Mouse (Mus musculus): ENCODE measurements around the gene Slc39a8. TPM values are rescaled to one million over a fixed set of nuclear protein-coding genes. Genes with fewer than 3 reads are reported as not detected.

Slc39a8 gene
- polyA plus RNA-seq, 1 experiment from 2014 or later, result 15.0 TPM

DNA sequence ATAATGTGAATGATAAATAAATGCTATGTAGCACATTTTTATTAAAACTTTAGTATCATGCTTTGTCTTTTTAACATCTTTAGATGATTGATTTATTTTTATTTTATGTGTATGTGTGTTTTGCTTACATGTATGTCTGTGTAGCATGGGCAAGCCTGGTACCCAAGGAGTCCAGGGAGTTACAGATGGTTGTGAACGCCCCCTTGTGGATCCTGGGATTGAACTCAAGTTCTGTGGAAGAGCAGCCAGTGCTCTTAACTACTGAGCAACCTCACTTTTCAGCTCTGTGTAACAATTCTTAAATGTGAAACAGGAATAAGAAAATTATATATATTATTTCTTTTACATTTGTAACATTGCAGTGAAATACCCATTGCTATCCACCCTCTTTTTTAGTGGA lies 101.7 kb downstream of the Slc39a8 start:
- H3K36me3 ChIP-seq, result no peaks in the 10 kb centered on the region
- no peaks in the 10 kb centered on the region for H3K27me3 ChIP-seq
- H3K4me3 ChIP-seq, result no peak overlapping the region
- no peak for ATAC-seq (ENCODE audit: insufficient number of reproducible peaks, insufficient read depth, low FRiP score, low TSS enrichment)
- no peaks in the 10 kb centered on the region for H3K4me1 ChIP-seq
- H3K27ac ChIP-seq, result no peak overlapping the region
- no peaks in the 10 kb centered on the region for H3K9me3 ChIP-seq
- WGBS, result 48% methylated on average over 1 of the region's 1 CpGs
- H3K4me2 ChIP-seq (replicated peaks), result no peak overlapping the region
- H3K9ac ChIP-seq, result no peak overlapping the region

DNA sequence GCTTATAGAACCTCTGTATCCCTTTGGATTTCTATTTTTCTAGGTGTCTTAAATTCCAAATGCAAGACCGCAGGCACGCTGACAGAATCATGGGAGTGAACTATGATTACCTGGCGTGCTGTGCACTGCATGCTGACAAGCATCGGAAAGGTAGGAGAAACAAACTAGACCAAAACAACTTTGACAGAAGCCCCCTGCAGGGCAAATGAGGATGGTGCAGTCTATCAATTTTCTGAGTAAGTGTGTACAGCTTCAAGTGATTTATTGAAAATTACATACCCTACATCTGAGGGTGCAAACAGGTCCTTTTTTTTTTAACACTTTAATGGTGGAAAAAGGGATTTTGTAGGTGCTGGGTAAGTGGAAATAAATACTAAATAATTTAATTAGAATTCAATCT lies 103.1 kb downstream of the Slc39a8 start:
- Histone ChIP-seq H3K27ac (no peak overlapping the region), H3K27me3 (no peaks in the 10 kb centered on the region), H3K9ac (no peak overlapping the region), H3K9me3 (no peaks in the 10 kb centered on the region), H3K4me1 (no peaks in the 10 kb centered on the region), H3K4me3 (no peak overlapping the region), H3K4me2 (replicated peaks) (no peak overlapping the region), H3K36me3 (no peaks in the 10 kb centered on the region)
- no peak for ATAC-seq (ENCODE audit: insufficient number of reproducible peaks, insufficient read depth, low FRiP score, low TSS enrichment)
- WGBS, result 80% methylated on average over 4 of the region's 4 CpGs

GRCm38 (mm10) chr3:135937455-135937854 lies 112.4 kb downstream of the Slc39a8 start:
- Histone ChIP-seq H3K4me2 (replicated peaks) (no peak overlapping the region), H3K36me3 (no peaks in the 10 kb centered on the region), H3K9me3 (no peaks in the 10 kb centered on the region), H3K4me1 (no peaks in the 10 kb centered on the region), H3K27me3 (no peaks in the 10 kb centered on the region), H3K9ac (no peak overlapping the region), H3K4me3 (no peak overlapping the region), H3K27ac (no peak overlapping the region)
- no peak for ATAC-seq (ENCODE audit: insufficient number of reproducible peaks, insufficient read depth, low FRiP score, low TSS enrichment)
- 56% methylated on average over 2 of the region's 2 CpGs for WGBS

Other genes with a start within 250 kb of the Slc39a8 start
- 18.4 and 20.5 TPM in 2 replicates for gene Nfkb1, start 133.7 kb upstream of the Slc39a8 start, polyA plus RNA-seq (2016; fragmentation: Nextera tagmentation; extraction: Ambion mirVana)

Data from embryonic facial prominence, embryonic 12.5 days (tissue).